10 mouse cellular contexts compared by ENCODE assay signal in genomic region chr9:110413785-110414184, GRCm38 (mm10). TPM values are rescaled to one million over a fixed set of nuclear protein-coding genes. Genes with fewer than 3 reads are reported as not detected.
A peak's percentile ranks its signal among the peaks of the same experiment; 100 is the strongest.
DNase-seq lines count a peak whose midpoint lies in the region; ATAC-seq and TF ChIP-seq lines count a peak whose summit lies in the region.
"Had no signal": no experiment of that assay in that cellular context is flagged by ENCODE, and none has a peak within 500 bp of the region (broad histone marks: within the 10 kb centered on the region; RNA-seq: fewer than 3 reads in every experiment).

No protein-coding gene starts in this region.

- H3K4me1 ChIP-seq in heart, postnatal 0 days (ENCODE audit: control insufficient read depth, insufficient read depth), result 0 out of 2 replicates have a peak, but pooled peaks cover 2% of the 10 kb centered on the region
- peaks cover 3% of the 10 kb centered on the region; the same call in 1 of the 2 replicates for H3K4me1 ChIP-seq in heart, embryonic 12.5 days (replicated peaks)
- peaks cover 7% of the 10 kb centered on the region for H3K4me1 ChIP-seq in embryonic facial prominence, embryonic 10.5 days
- H3K4me1 ChIP-seq: stomach, embryonic 15.5 days had no signal

- H3K4me2 ChIP-seq in heart, postnatal 0 days (ENCODE audit: low read depth, low read length), result no peak overlapping the region
- no peak overlapping the region for H3K4me2 ChIP-seq in heart, embryonic 12.5 days
- H3K4me2 ChIP-seq: liver, embryonic 15.5 days; stomach, embryonic 15.5 days had no signal

- 0 out of 2 replicates have a peak, but pooled peaks have one; percentile 43 for ATAC-seq in heart, postnatal 0 days (ENCODE audit: insufficient read depth, low read depth)
- no peak for ATAC-seq in heart, embryonic 12.5 days (ENCODE audit: insufficient number of reproducible peaks, low FRiP score)
- ATAC-seq in frontal cortex, adult (ENCODE audit: low TSS enrichment), result no peak

- WGBS in heart, postnatal 0 days, result 44% methylated on average over 9 of the region's 9 CpGs
- WGBS in heart, embryonic 12.5 days, result 45% methylated on average over 9 of the region's 9 CpGs
- WGBS in embryonic facial prominence, embryonic 10.5 days, result 53% methylated on average over 9 of the region's 9 CpGs

- no peak for TF ChIP-seq EP300 in heart, postnatal 0 days (IDR thresholded peaks at IDR 0.05; ENCODE audit: low read depth)

- H3K9ac ChIP-seq in heart, postnatal 0 days (replicated peaks; ENCODE audit: low read depth, low read length), result no peak overlapping the region
- no peak overlapping the region for H3K9ac ChIP-seq in heart, embryonic 12.5 days
- H3K9ac ChIP-seq: liver, embryonic 15.5 days; stomach, embryonic 15.5 days had no signal

- H3K27ac ChIP-seq in heart, postnatal 0 days (ENCODE audit: low read depth), result no peak overlapping the region
- H3K27ac ChIP-seq in heart, embryonic 12.5 days (ENCODE audit: poor library complexity, severe bottlenecking), result no peak overlapping the region
- H3K27ac ChIP-seq in embryonic facial prominence, embryonic 10.5 days (replicated peaks), result no peak overlapping the region
- H3K27ac ChIP-seq: liver, embryonic 15.5 days; stomach, embryonic 15.5 days had no signal

- TF ChIP-seq CTCF in heart, postnatal 0 days (IDR thresholded peaks at IDR 0.05; ENCODE audit: low read depth), result peak; percentile 56

- DNase-seq in heart, postnatal 0 days (ENCODE audit: low spot score), result peak; percentile 44
- DNase-seq in right cerebral cortex, postnatal 4 days, result peak; percentile 37
- no peak for DNase-seq in right cerebral cortex, postnatal 36 days (ENCODE audit: low spot score in 2 of 2)
- peak; percentile 60 for DNase-seq in embryonic facial prominence, embryonic 10.5 days (ENCODE audit: low spot score)
- DNase-seq in lung, postnatal 14 days, result peak; percentile 79
- DNase-seq in urinary bladder, postnatal 25 days (ENCODE audit: low spot score), result no peak

- H3K27me3 ChIP-seq in heart, postnatal 0 days (ENCODE audit: control insufficient read depth, insufficient read depth, low read length), result no peaks in the 10 kb centered on the region
- H3K27me3 ChIP-seq in heart, embryonic 12.5 days (replicated peaks), result no peaks in the 10 kb centered on the region; the same call in 1 of the 2 replicates
- no peaks in the 10 kb centered on the region for H3K27me3 ChIP-seq in embryonic facial prominence, embryonic 10.5 days (replicated peaks; ENCODE audit: low read depth, poor library complexity, severe bottlenecking)
- H3K27me3 ChIP-seq: liver, embryonic 15.5 days; stomach, embryonic 15.5 days had no signal

- no peaks in the 10 kb centered on the region for H3K9me3 ChIP-seq in heart, postnatal 0 days (replicated peaks; ENCODE audit: control insufficient read depth, low read length)
- no peaks in the 10 kb centered on the region for H3K9me3 ChIP-seq in heart, embryonic 12.5 days (replicated peaks)
- H3K9me3 ChIP-seq in embryonic facial prominence, embryonic 10.5 days, result no peaks in the 10 kb centered on the region
- H3K9me3 ChIP-seq: liver, embryonic 15.5 days; stomach, embryonic 15.5 days had no signal

- no peak overlapping the region for H3K4me3 ChIP-seq in heart, postnatal 0 days (ENCODE audit: low read depth, low read length)
- no peak overlapping the region for H3K4me3 ChIP-seq in heart, embryonic 12.5 days
- H3K4me3 ChIP-seq in embryonic facial prominence, embryonic 10.5 days, result no peak overlapping the region
- H3K4me3 ChIP-seq: liver, embryonic 15.5 days; stomach, embryonic 15.5 days had no signal

- H3K36me3 ChIP-seq in heart, postnatal 0 days (replicated peaks; ENCODE audit: control insufficient read depth, insufficient read depth, low read length), result no peaks in the 10 kb centered on the region
- no peaks in the 10 kb centered on the region for H3K36me3 ChIP-seq in heart, embryonic 12.5 days
- H3K36me3 ChIP-seq in embryonic facial prominence, embryonic 10.5 days (replicated peaks), result no peaks in the 10 kb centered on the region
- H3K36me3 ChIP-seq: liver, embryonic 15.5 days; stomach, embryonic 15.5 days had no signal

RNA-seq across cellular contexts. Expression of gene Ngp, which starts 5.8 kb away (rescaled TPM):
- 1.8 and 2.6 TPM in 2 replicates for total RNA-seq in heart, postnatal 0 days (2014; rRNA removed; ENCODE audit: low replicate concordance)
- 1.8 and 2.4 TPM in 2 replicates for polyA plus RNA-seq in heart, postnatal 0 days (2015; fragmentation: Nextera tagmentation; extraction: Ambion mirVana)
- 0.26 and 0.65 TPM in 2 replicates for polyA plus RNA-seq in heart, embryonic 12.5 days (2016; fragmentation: Nextera tagmentation; extraction: Ambion mirVana)
- polyA plus RNA-seq in embryonic facial prominence, embryonic 10.5 days (2016; fragmentation: Nextera tagmentation; extraction: Ambion mirVana), result not detected in 2 replicates

RNA-seq across cellular contexts. Expression of gene Ptpn23, which starts 5.8 kb away (rescaled TPM):
- 7.3 and 16.4 TPM in 2 replicates for total RNA-seq in heart, postnatal 0 days (2014; rRNA removed; ENCODE audit: low replicate concordance)
- 6.7 TPM in 2 replicates for polyA plus RNA-seq in heart, postnatal 0 days (2015; fragmentation: Nextera tagmentation; extraction: Ambion mirVana)
- 13.6 and 14.0 TPM in 2 replicates for polyA plus RNA-seq in heart, embryonic 12.5 days (2016; fragmentation: Nextera tagmentation; extraction: Ambion mirVana)
- polyA plus RNA-seq in embryonic facial prominence, embryonic 10.5 days (2016; fragmentation: Nextera tagmentation; extraction: Ambion mirVana), result 15.1 and 15.5 TPM in 2 replicates

Comparison
In these comparisons a context has a peak if more than half of its experiments do, and no peak if none do; other contexts are left out.
1. DNase-seq: peak in heart, postnatal 0 days (single experiment), right cerebral cortex, postnatal 4 days (single experiment), embryonic facial prominence, embryonic 10.5 days (single experiment) and lung, postnatal 14 days (single experiment); none in right cerebral cortex, postnatal 36 days (0 of 2) and urinary bladder, postnatal 25 days (single experiment).